Mouse (Mus musculus): Measurements from ENCODE around the gene Icmt. TPM values are rescaled to one million over a fixed set of nuclear protein-coding genes. Genes with fewer than 3 reads are reported as not detected.

Gene Icmt
- 17.5 and 20.7 TPM in 2 replicates for polyA plus RNA-seq (2012; ENCODE audit: insufficient read depth, insufficient read length, missing spikeins)

GRCm38 (mm10) chr4:152296874-152297861, at the start of gene Icmt:
Icmt (plus strand) TSS chr4:152297227.
- Histone ChIP-seq H3K4me1 (ENCODE audit: control insufficient read depth, insufficient read depth, insufficient read length, low read length) (peaks cover 8% of the 10 kb centered on the region), H3K27ac (replicated peaks; ENCODE audit: low read depth, low read length) (peak within 1 kb of the TSS; percentile 89), H3K4me3 (ENCODE audit: insufficient read depth, low read depth, low read length) (peak within 1 kb of the TSS; percentile 89)

- Histone ChIP-seq H3K27ac (replicated peaks; ENCODE audit: low read depth, low read length) (no peak overlapping the region), H3K4me1 (ENCODE audit: control insufficient read depth, insufficient read depth, insufficient read length, low read length) (no peaks in the 10 kb centered on the region), H3K4me3 (ENCODE audit: insufficient read depth, low read depth, low read length) (no peak overlapping the region)
These were observed 46.4 kb upstream of the Icmt start for GRCm38 (mm10) chr4:152250615-152251014.

GRCm38 (mm10) chr4:152253183-152253759, 43.8 kb upstream of the Icmt start:
- no peak overlapping the region for H3K4me3 ChIP-seq (ENCODE audit: insufficient read depth, low read depth, low read length)
- H3K27ac ChIP-seq (replicated peaks; ENCODE audit: low read depth, low read length) = no peak overlapping the region
- H3K4me1 ChIP-seq (ENCODE audit: control insufficient read depth, insufficient read depth, insufficient read length, low read length) = no peaks in the 10 kb centered on the region

GRCm38 (mm10) chr4:152257070-152257469, 40.0 kb upstream of the Icmt start:
- no peaks in the 10 kb centered on the region for H3K4me1 ChIP-seq (ENCODE audit: control insufficient read depth, insufficient read depth, insufficient read length, low read length)
- no peak overlapping the region for H3K4me3 ChIP-seq (ENCODE audit: insufficient read depth, low read depth, low read length)
- H3K27ac ChIP-seq (replicated peaks; ENCODE audit: low read depth, low read length) = no peak overlapping the region

DNA sequence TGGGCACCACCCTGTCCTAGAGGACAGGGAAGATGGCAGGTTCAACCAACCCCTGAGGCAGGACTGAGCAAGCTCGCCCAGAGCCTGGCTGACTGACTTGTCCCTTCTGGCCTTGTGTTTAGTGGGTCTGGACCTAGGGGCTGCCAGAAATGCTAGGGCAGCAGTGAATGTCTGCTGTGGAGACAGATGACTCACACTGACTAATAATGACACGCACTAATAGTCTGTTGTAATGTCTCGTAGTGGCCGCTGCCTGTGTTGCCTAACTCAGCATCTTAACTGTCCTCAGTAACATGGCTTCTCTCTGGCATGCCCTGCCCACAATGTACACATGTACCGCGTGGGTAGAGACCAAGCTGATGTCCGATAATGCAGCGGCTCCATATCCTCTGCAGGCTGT, 36.6 kb upstream of the Icmt start:
- Histone ChIP-seq H3K27ac (replicated peaks; ENCODE audit: low read depth, low read length) (no peak overlapping the region), H3K4me1 (ENCODE audit: control insufficient read depth, insufficient read depth, insufficient read length, low read length) (no peaks in the 10 kb centered on the region; the same call in 1 of the 2 replicates), H3K4me3 (ENCODE audit: insufficient read depth, low read depth, low read length) (no peak overlapping the region)

DNA sequence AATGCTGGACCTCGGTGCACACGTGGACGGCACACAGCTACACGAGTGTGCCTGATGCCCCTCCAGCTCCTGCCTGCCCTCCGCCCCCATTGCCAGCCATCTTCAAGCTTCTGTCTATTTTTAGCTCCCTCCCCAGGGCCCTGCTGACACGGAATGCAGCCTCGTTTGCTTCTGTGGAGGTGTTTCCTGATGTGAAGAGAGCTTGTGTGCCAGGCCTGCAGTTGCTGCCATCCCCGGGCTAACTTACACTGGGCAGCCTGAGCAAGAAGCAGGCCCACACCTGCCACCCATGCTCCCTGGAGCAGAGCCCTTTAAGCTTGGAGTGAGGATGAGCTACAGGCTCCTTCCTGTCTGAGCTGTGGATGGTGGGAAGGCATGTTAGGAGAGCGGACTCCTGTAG, 34.8 kb upstream of the Icmt start:
- no peaks in the 10 kb centered on the region; the same call in 1 of the 2 replicates for H3K4me1 ChIP-seq (ENCODE audit: control insufficient read depth, insufficient read depth, insufficient read length, low read length)
- no peak overlapping the region for H3K4me3 ChIP-seq (ENCODE audit: insufficient read depth, low read depth, low read length)
- H3K27ac ChIP-seq (replicated peaks; ENCODE audit: low read depth, low read length) = no peak overlapping the region

DNA sequence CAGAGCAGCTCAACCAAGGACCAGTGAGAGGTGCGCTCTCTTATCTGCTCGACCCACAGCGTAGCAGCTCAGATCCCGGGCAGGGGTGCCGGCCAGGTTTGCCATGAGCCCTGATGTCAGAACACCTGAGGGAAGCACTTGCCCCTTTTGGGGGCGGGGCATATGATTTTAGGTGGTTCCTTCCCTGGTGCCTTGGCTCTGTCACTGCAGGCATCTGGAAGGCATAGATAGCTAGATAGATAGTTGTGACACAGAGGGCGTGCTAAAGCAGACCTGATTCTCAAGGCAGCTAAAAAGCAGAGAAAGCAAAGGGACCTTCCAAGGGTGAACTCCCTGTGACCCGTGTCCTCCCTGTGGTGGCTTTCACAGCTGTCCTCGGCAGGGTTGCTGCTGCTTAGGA, 33.9 kb upstream of the Icmt start:
- peaks cover 5% of the 10 kb centered on the region; the same call in 1 of the 2 replicates for H3K4me1 ChIP-seq (ENCODE audit: control insufficient read depth, insufficient read depth, insufficient read length, low read length)
- no peak overlapping the region for H3K4me3 ChIP-seq (ENCODE audit: insufficient read depth, low read depth, low read length)
- no peak overlapping the region for H3K27ac ChIP-seq (replicated peaks; ENCODE audit: low read depth, low read length)

DNA sequence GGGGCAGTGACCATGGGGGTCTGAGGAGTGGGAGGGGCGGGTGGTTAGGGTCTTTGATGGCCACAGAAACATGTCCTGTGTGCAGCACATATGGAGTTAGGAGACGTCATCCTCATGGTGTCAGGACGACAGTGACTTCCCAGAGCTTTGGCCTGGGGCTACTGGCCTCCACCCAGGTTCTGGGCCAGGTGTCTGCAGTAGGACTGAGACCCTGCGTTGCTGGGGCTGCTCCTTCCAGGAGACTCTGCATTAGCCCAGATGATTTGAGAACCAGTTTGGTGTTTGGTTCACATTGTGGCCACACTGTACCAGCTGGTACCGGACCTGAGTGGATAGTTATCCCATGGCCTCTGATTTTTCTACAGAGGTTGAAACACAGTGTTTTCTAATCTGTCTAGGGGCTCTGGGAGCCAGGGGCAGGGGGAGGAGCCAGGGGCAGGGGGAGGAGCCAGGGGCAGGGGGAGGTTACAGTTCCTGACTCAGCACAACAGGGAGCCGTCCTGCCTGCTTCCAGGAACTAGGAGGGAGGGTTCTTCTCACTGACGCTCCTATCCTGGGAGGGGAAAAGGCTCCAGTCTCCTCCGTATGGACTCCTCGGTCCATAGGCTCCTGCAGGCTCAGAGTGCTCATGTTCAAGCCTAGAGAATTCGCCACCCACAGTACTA, 33.4 kb upstream of the Icmt start:
- Histone ChIP-seq H3K27ac (replicated peaks; ENCODE audit: low read depth, low read length) (no peak overlapping the region), H3K4me1 (ENCODE audit: control insufficient read depth, insufficient read depth, insufficient read length, low read length) (peaks cover 5% of the 10 kb centered on the region; the same call in 1 of the 2 replicates), H3K4me3 (ENCODE audit: insufficient read depth, low read depth, low read length) (no peak overlapping the region)

- H3K4me3 ChIP-seq (ENCODE audit: insufficient read depth, low read depth, low read length) = no peak overlapping the region
- H3K4me1 ChIP-seq (ENCODE audit: control insufficient read depth, insufficient read depth, insufficient read length, low read length) = peaks cover 5% of the 10 kb centered on the region; the same call in 1 of the 2 replicates
- H3K27ac ChIP-seq (replicated peaks; ENCODE audit: low read depth, low read length) = no peak overlapping the region
These were observed 32.9 kb upstream of the Icmt start for GRCm38 (mm10) chr4:152264177-152264530.

GRCm38 (mm10) chr4:152264867-152265568, 32.0 kb upstream of the Icmt start:
- no peak overlapping the region for H3K4me3 ChIP-seq (ENCODE audit: insufficient read depth, low read depth, low read length)
- H3K4me1 ChIP-seq (ENCODE audit: control insufficient read depth, insufficient read depth, insufficient read length, low read length) = peaks cover 5% of the 10 kb centered on the region; the same call in 1 of the 2 replicates
- H3K27ac ChIP-seq (replicated peaks; ENCODE audit: low read depth, low read length) = no peak overlapping the region

- H3K4me3 ChIP-seq (ENCODE audit: insufficient read depth, low read depth, low read length) = no peak overlapping the region
- H3K4me1 ChIP-seq (ENCODE audit: control insufficient read depth, insufficient read depth, insufficient read length, low read length) = peaks cover 5% of the 10 kb centered on the region; the same call in 1 of the 2 replicates
- no peak overlapping the region for H3K27ac ChIP-seq (replicated peaks; ENCODE audit: low read depth, low read length)
These were observed 31.2 kb upstream of the Icmt start for GRCm38 (mm10) chr4:152265791-152266190.

- H3K27ac ChIP-seq (replicated peaks; ENCODE audit: low read depth, low read length) = no peak overlapping the region
These were observed 30.7 kb upstream of the Icmt start for GRCm38 (mm10) chr4:152266236-152266895.

GRCm38 (mm10) chr4:152267748-152268369, 29.2 kb upstream of the Icmt start:
- H3K27ac ChIP-seq (replicated peaks; ENCODE audit: low read depth, low read length) = no peak overlapping the region
- peaks cover 5% of the 10 kb centered on the region; the same call in 1 of the 2 replicates for H3K4me1 ChIP-seq (ENCODE audit: control insufficient read depth, insufficient read depth, insufficient read length, low read length)
- no peak overlapping the region for H3K4me3 ChIP-seq (ENCODE audit: insufficient read depth, low read depth, low read length)

More at GRCm38 (mm10) chr4:152266236-152266895, 30.7 kb upstream of the Icmt start:
- no peak overlapping the region for H3K4me3 ChIP-seq (ENCODE audit: insufficient read depth, low read depth, low read length)
- peaks cover 5% of the 10 kb centered on the region; the same call in 1 of the 2 replicates for H3K4me1 ChIP-seq (ENCODE audit: control insufficient read depth, insufficient read depth, insufficient read length, low read length)

GRCm38 (mm10) chr4:152269967-152270366, 27.1 kb upstream of the Icmt start:
- Histone ChIP-seq H3K4me3 (ENCODE audit: insufficient read depth, low read depth, low read length) (no peak overlapping the region), H3K27ac (replicated peaks; ENCODE audit: low read depth, low read length) (no peak overlapping the region), H3K4me1 (ENCODE audit: control insufficient read depth, insufficient read depth, insufficient read length, low read length) (peaks cover 5% of the 10 kb centered on the region; the same call in 1 of the 2 replicates)

Data from brown adipose tissue, adult 24 weeks (tissue).